Mouse (Mus musculus): ENCODE data around the gene Padi4. TPM values are rescaled to one million over a fixed set of nuclear protein-coding genes. Genes with fewer than 3 reads are reported as not detected.

The Padi4 gene
- total RNA-seq, 2 experiments from 2014 or later: not detected

GRCm38 (mm10) chr4:140750328-140750727, 23.7 kb downstream of the Padi4 start:
- intact Hi-C loops (cut with DNase I): no loop called here
- DNase-seq (ENCODE audit: low spot score in 2 of 2): no peak

- intact Hi-C loops (cut with DNase I): no loop called here
- no peak for DNase-seq (ENCODE audit: low spot score in 2 of 2)
Measured at GRCm38 (mm10) chr4:140747978-140748377, 26.1 kb downstream of the Padi4 start.

- intact Hi-C loops (cut with DNase I): no loop called here
- peak; percentile 45 to 70 for DNase-seq (ENCODE audit: low spot score in 2 of 2)
Measured at GRCm38 (mm10) chr4:140744654-140745053, 29.4 kb downstream of the Padi4 start.

DNA sequence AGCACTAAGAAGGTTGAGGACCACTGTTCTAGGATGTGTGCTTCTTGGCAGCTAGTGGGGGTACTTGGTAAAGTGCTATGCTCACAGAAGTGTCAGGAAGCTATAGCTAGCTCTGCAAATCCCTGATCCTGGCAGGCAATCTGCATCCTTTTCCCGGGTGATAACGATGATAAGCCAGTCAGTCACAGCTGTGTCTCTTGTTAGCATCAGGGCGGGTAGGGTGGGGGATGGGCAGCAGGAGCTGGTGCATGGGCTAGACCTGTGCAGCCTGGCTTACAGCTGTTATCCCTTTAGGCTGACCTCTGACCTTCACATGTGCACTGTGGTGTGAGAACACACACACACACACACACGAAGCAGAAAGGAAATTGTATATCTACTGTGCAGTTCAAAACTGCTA, 30.9 kb downstream of the Padi4 start:
- intact Hi-C loops (cut with DNase I): no loop called here
- peak in 1 of 2 experiments; percentile 32 for DNase-seq (ENCODE audit: low spot score in 2 of 2)

DNA sequence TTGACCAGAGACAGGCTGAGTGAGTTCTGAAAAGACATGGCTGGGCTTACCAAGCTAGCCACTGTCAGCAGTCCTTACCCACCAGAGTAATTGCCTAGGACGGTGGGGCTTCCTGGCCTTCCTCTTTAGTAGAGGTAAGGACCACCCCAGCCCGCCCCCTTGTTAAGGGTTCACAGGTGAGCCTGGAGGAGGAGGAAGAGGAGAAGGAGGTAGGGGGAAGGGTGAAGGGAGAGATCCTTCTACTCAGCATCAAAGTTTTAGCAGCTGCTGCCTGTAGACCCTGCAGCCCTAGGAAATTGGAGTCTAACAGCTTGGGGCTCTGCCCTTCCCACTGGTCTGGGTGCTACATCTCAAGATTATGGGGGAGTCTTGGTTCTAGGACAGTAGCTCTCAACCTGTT, 31.5 kb downstream of the Padi4 start, which contains the start of gene Padi6:
Padi6 (minus strand) TSS at position 101 of the 400 bp plus-strand sequence.
- no peak for DNase-seq (ENCODE audit: low spot score in 2 of 2)
- intact Hi-C loops (cut with DNase I): no loop called here

GRCm38 (mm10) chr4:140741401-140741800, 32.6 kb downstream of the Padi4 start:
- intact Hi-C loops (cut with DNase I): no loop called here
- DNase-seq (ENCODE audit: low spot score in 2 of 2): peak in 1 of 2 experiments; percentile 56

DNA sequence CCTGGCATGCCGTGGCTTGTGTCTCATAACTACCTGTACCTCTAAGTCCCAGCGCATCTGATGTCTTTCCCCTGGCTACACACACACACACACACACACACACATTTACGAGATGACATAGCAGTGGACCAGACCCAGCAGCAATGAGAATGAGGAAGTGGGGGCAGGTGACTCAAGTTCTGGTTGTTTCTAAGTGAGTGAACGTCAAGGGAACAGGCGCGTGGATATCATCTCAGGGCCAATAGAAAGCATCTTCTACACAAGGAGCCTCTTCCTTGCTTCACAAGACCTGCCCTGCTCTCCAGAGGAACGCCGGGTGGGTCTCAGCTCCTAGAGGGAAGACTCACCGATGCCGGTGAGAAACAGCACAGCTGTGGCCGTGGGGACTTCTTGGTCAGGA, 33.4 kb downstream of the Padi4 start:
- intact Hi-C loops (cut with DNase I): no loop called here
- DNase-seq (ENCODE audit: low spot score in 2 of 2): no peak

DNA sequence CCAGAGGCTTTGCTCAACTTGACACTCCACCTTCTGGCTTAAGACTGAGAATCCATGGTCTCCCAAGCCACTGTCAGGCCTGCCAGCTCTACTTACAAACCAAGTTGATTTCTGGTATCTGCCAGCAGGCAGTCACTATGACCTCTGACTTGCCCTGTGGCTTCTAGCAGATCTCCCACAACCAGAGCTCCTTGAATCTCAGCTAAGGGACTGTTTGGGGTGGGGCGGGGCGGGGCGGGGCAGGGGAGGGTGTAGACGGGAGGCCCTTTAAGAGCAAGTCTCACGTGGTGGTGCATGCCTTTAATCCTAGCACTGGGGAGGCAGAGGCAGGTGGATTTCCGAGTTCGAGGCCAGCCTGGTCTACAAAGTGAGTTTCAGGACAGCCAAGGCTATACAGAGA, 41.2 kb downstream of the Padi4 start:
- DNase-seq (ENCODE audit: low spot score in 2 of 2): no peak
- intact Hi-C loops (cut with DNase I): no loop called here

GRCm38 (mm10) chr4:140731654-140732053, 42.4 kb downstream of the Padi4 start:
- DNase-seq (ENCODE audit: low spot score in 2 of 2): no peak
- intact Hi-C loops (cut with DNase I): no loop called here

- intact Hi-C loops (cut with DNase I): no loop called here
- no peak for DNase-seq (ENCODE audit: low spot score in 2 of 2)
Measured at GRCm38 (mm10) chr4:140726907-140727306, 47.1 kb downstream of the Padi4 start.

- intact Hi-C loops (cut with DNase I): loop anchor here (2.0 kb wide), 1 partner anchor 178 kb away; no protein-coding TSS in a partner anchor
- peak in 1 of 2 experiments; percentile 57 for DNase-seq (ENCODE audit: low spot score in 2 of 2)
Measured at GRCm38 (mm10) chr4:140724739-140725138, 49.3 kb downstream of the Padi4 start.

DNA sequence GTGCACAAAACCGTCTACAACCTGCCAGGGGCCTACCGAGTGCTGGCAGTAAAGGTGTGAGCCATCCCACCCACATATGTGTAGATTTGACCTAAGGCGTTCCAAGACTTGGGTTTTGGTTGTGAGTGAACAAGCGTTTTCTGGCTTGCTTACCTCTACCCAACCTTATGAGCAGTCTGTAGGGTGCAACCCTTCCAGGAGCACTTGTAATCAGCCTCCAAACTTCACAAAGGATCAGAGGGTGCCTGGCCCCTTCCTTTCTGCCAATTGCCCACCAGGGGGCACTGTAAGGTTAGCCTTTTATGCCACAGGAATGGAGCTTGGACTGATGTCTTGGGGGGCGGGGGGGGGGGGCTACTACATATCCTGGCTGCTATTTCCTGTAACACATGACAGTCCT, 50.2 kb downstream of the Padi4 start:
- intact Hi-C loops (cut with DNase I): loop anchor here (2.0 kb wide), 1 partner anchor 179 kb away; no protein-coding TSS in a partner anchor
- DNase-seq (ENCODE audit: low spot score in 2 of 2): no peak

- intact Hi-C loops (cut with DNase I): no loop called here
- no peak for DNase-seq (ENCODE audit: low spot score in 2 of 2)
Measured at GRCm38 (mm10) chr4:140723192-140723591, 50.8 kb downstream of the Padi4 start.

- intact Hi-C loops (cut with DNase I): no loop called here
- DNase-seq (ENCODE audit: low spot score in 2 of 2): no peak
Measured at GRCm38 (mm10) chr4:140722710-140723109, 51.3 kb downstream of the Padi4 start.

- no peak for DNase-seq (ENCODE audit: low spot score in 2 of 2)
- intact Hi-C loops (cut with DNase I): no loop called here
Measured at GRCm38 (mm10) chr4:140721968-140722490, 52.0 kb downstream of the Padi4 start.

GRCm38 (mm10) chr4:140720091-140720490, 53.9 kb downstream of the Padi4 start:
- no peak for DNase-seq (ENCODE audit: low spot score in 2 of 2)
- intact Hi-C loops (cut with DNase I): no loop called here

GRCm38 (mm10) chr4:140718436-140718835, 55.6 kb downstream of the Padi4 start:
- DNase-seq (ENCODE audit: low spot score in 2 of 2): no peak
- intact Hi-C loops (cut with DNase I): loop anchor here (5.0 kb wide), 1 partner anchor 239 kb away; no protein-coding TSS in a partner anchor

DNA sequence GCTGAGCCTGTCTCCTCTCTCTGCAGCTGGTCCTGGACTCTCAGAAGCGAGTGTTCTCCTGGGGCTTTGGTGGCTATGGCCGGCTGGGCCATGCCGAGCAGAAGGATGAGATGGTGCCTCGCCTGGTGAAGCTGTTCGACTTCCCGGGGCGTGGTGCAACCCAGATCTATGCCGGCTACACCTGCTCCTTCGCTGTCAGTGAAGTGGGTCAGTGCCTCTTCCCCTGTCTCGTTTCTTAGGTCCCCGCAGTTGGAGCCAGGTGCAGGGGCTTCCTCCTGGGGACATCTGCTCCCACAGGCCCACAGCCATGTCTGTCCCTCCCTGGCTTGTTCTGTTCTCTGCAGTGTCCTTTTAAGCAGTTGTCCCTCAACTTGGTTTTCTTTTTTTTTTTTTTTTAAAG, 57.0 kb downstream of the Padi4 start:
- DNase-seq (ENCODE audit: low spot score in 2 of 2): no peak
- intact Hi-C loops (cut with DNase I): loop anchor here (5.0 kb wide), 1 partner anchor 240 kb away; no protein-coding TSS in a partner anchor

- intact Hi-C loops (cut with DNase I): loop anchor here (1.0 kb wide), 1 partner anchor 35 kb away; no protein-coding TSS in a partner anchor
- DNase-seq (ENCODE audit: low spot score in 2 of 2): no peak
Measured at GRCm38 (mm10) chr4:140714586-140714985, 59.5 kb downstream of the Padi4 start.

DNA sequence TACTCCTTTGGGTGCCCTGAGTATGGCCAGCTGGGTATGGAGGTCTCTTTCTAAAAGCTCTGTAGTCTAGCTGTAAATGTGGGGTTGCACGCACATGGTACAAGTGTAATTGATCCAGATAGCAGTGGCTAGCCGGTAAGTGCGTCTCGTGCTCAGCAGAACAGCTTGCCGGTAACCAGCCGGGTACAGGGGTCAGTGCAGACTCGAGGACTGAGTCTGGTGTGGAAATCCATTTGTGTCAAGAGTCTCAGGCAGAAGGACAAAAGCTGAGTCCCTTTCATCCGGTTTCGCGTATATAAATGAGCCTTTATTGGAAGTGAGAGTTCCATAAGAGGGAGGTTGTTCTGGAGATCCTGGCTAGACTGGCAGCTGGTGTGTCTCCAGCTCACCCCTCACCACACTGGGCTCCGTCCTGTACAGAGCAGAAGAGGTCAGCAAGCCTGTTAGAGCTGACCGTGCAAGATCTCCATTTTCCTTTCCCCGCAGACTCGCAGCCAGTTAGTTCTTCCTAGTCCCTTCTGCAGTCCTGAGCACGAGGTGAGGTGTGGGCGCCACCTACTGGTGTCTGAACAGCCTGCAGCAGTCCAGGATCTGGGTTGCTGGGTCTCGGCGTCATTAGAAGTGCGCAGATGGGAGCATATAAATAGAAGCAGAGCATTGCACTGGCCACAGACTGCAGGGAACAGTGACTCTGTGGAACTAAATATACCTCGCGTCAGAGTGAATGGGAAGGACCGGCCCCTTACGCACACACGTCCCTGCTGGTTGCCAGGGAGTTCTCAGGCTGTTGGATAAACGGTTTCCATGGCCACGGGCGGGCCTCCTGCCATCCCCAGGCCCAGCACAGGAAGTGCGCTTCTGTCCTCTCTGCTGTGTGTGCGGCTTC, 60.3 kb downstream of the Padi4 start:
- intact Hi-C loops (cut with DNase I): loop anchor here (1.0 kb wide), 1 partner anchor 34 kb away; no protein-coding TSS in a partner anchor
- peak; percentile 99 for DNase-seq (ENCODE audit: low spot score in 2 of 2)

DNA sequence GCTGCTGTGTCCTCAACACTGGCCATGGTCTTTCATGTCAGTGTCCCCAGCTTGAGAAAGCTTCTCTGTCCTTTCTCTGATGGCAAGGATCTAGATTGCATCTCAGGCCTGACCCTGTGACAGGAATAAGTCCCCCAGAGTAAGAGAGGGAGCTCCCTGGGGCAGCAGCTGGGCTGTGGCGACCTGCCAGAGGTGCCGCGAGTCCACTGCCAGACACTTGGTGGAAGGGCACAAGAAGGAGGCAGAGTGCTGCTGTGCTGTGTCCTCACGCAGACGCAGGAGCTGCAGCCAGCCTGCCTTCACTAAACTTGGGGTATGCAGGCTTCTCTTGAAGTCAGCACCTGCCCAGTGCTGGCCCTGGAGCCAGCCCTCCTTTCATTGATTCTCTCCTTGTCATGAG, 62.7 kb downstream of the Padi4 start:
- intact Hi-C loops (cut with DNase I): no loop called here
- no peak for DNase-seq (ENCODE audit: low spot score in 2 of 2)
